Mouse (Mus musculus): Measurements from ENCODE around the gene Snap23. TPM values are rescaled to one million over a fixed set of nuclear protein-coding genes. Genes with fewer than 3 reads are reported as not detected.
A peak's percentile ranks its signal among the peaks of the same experiment; 100 is the strongest.

Snap23 gene
- polyA plus RNA-seq, 1 experiment, result 11.1 TPM

DNA sequence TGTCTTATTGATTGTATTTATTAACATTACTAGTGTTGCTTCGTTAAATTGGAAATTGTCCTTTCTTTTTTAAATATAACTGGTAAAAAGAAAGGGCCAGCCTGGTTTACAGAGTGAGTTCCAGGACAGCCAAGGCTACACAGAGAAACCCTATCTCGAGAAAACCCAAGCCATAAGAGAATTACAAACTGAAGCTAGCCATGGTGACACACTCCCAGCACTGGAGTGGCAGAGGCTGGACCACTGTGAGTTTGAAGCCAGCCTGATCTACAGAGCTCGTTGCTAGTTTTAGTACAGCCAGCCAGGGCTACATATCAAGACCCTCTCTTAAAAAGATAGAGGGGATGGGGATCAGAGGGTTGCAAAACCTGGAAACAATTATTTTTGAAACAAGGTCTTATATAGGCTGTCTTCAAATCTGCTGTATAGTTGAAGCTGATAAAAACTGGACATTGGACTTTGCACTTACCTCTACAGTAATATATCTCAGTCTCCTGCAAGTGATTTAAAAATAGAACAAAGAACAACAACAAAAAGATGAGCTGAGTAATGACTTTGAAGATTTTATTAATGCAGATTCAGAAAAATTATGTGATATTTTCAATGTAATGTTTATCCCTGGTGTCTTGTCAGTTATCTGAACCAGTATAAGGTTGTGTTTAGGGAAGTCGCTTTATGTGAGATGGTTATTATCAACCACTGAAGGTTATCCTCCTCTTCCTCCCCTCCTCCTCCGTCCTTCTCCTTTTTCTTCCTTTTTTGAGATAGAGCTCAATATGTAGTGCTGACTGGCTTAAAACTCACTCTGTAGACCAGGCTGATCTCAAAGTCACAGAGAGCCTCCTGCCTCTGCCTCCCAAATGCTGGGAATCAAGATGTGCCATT, 49.0 kb downstream of the Snap23 start:
- no peak overlapping the region for H3K4me3 ChIP-seq (replicated peaks; ENCODE audit: extremely low read depth, low read depth, low read length)
- WGBS, result 88% methylated on average over 5 of the region's 5 CpGs
- no peak for TF ChIP-seq POLR2A (IDR thresholded peaks at IDR 0.05; ENCODE audit: borderline replicate concordance, extremely low read depth, low read depth, low read length)
- no peak for TF ChIP-seq CTCF (IDR thresholded peaks at IDR 0.05; ENCODE audit: insufficient read depth, low read length)
- H3K4me1 ChIP-seq (ENCODE audit: control insufficient read depth, insufficient read depth, low read length), result no peaks in the 10 kb centered on the region
- DNase-seq, result no peak

DNA sequence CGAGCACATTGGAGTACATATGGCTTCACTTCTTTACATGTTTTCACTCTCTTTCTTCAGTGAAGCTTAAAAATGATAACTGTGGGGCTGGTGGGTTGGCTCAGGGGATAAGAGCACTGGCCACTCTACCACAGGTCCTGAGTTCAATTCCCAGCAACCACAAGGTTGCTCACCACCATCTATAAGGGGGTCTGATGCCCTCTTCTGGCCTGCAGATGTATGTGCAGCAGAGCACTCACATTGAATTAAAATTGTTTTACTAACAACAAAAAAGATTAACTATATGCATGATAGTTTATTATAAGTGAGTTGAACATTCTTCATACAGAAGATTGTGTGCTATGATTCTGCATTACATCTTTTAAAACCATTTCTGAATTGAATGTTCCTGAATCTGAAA, 52.1 kb downstream of the Snap23 start:
- H3K4me1 ChIP-seq (ENCODE audit: control insufficient read depth, insufficient read depth, low read length), result no peaks in the 10 kb centered on the region
- TF ChIP-seq POLR2A (IDR thresholded peaks at IDR 0.05; ENCODE audit: borderline replicate concordance, extremely low read depth, low read depth, low read length), result no peak
- no peak for TF ChIP-seq CTCF (IDR thresholded peaks at IDR 0.05; ENCODE audit: insufficient read depth, low read length)
- H3K4me3 ChIP-seq (replicated peaks; ENCODE audit: extremely low read depth, low read depth, low read length), result no peak overlapping the region
- DNase-seq, result no peak
- 96% methylated on average over 1 of the region's 1 CpGs for WGBS

DNA sequence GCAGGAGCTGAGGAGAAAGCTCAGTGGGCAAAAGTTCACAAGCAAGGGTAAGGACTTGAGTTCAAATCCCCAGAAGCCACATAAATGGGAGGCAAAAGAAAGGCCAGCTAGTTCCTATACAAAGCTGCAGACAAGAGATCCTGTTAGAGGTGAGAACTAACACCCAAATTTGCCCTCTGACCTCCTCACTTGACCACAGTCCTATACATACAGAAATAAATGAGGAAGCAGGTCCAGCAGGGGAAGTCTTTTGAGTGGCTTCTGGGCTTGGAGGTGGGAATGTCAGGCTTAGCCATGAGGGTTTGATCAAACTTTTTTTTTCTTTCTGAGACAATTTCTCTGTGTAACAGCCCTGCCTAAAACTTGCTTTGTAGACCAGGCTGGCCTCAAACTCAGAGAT, 55.4 kb downstream of the Snap23 start:
- no peaks in the 10 kb centered on the region for H3K4me1 ChIP-seq (ENCODE audit: control insufficient read depth, insufficient read depth, low read length)
- no peak for DNase-seq
- no peak overlapping the region for H3K4me3 ChIP-seq (replicated peaks; ENCODE audit: extremely low read depth, low read depth, low read length)
- no peak for TF ChIP-seq CTCF (IDR thresholded peaks at IDR 0.05; ENCODE audit: insufficient read depth, low read length)
- no peak for TF ChIP-seq POLR2A (IDR thresholded peaks at IDR 0.05; ENCODE audit: borderline replicate concordance, extremely low read depth, low read depth, low read length)

GRCm38 (mm10) chr2:120628076-120628865, 60.8 kb downstream of the Snap23 start:
- no peak for DNase-seq
- 21% methylated on average over 10 of the region's 10 CpGs for WGBS
- peak overlapping the region; percentile 13 for H3K4me3 ChIP-seq (replicated peaks; ENCODE audit: extremely low read depth, low read depth, low read length)
- TF ChIP-seq CTCF (IDR thresholded peaks at IDR 0.05; ENCODE audit: insufficient read depth, low read length), result no peak
- TF ChIP-seq POLR2A (IDR thresholded peaks at IDR 0.05; ENCODE audit: borderline replicate concordance, extremely low read depth, low read depth, low read length), result no peak
- peaks cover 6% of the 10 kb centered on the region for H3K4me1 ChIP-seq (ENCODE audit: control insufficient read depth, insufficient read depth, low read length)

- peak within 1 kb of the TSS; percentile 78 for H3K4me3 ChIP-seq (replicated peaks; ENCODE audit: extremely low read depth, low read depth, low read length)
- 2% methylated on average over 36 of the region's 36 CpGs for WGBS
- DNase-seq, result peak; percentile 95
- H3K4me1 ChIP-seq (ENCODE audit: control insufficient read depth, insufficient read depth, low read length), result peaks cover 6% of the 10 kb centered on the region
- TF ChIP-seq POLR2A (IDR thresholded peaks at IDR 0.05; ENCODE audit: borderline replicate concordance, extremely low read depth, low read depth, low read length) (peak; percentile 59; the same call in 1 of the 2 replicates), CTCF (IDR thresholded peaks at IDR 0.05; ENCODE audit: insufficient read depth, low read length) (no peak)
Measured at GRCm38 (mm10) chr2:120628886-120629735, 61.6 kb downstream of the Snap23 start, which contains the start of gene Stard9. Stard9 (plus strand) TSS chr2:120629121.

GRCm38 (mm10) chr2:120630246-120630645, 62.8 kb downstream of the Snap23 start:
- peak overlapping the region; percentile 51 for H3K4me3 ChIP-seq (replicated peaks; ENCODE audit: extremely low read depth, low read depth, low read length)
- DNase-seq, result no peak
- TF ChIP-seq CTCF (IDR thresholded peaks at IDR 0.05; ENCODE audit: insufficient read depth, low read length) (no peak), POLR2A (IDR thresholded peaks at IDR 0.05; ENCODE audit: borderline replicate concordance, extremely low read depth, low read depth, low read length) (no peak)
- 54% methylated on average over 2 of the region's 2 CpGs for WGBS
- H3K4me1 ChIP-seq (ENCODE audit: control insufficient read depth, insufficient read depth, low read length), result peaks cover 6% of the 10 kb centered on the region

DNA sequence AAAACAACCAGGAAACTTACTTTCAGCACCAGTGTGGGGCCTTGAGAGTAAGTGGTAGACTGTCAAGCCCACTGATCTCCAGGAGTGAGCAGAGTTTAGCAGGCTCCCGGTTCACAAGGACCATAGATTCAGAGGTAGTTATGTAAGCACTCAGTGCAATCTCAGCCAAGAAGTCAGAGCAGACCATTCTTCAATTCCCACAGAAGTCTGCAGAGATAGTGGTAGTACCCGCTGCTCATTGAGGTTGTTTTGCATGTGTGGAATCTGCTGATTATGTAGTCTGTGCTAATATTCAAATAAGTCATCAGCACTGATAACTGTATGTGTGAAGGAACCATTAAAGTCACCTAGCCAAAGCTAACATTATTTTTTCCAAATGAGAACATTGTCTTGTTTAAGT, 63.2 kb downstream of the Snap23 start:
- no peak for DNase-seq
- TF ChIP-seq POLR2A (IDR thresholded peaks at IDR 0.05; ENCODE audit: borderline replicate concordance, extremely low read depth, low read depth, low read length) (no peak), CTCF (IDR thresholded peaks at IDR 0.05; ENCODE audit: insufficient read depth, low read length) (no peak)
- 23% methylated on average over 2 of the region's 2 CpGs for WGBS
- Histone ChIP-seq H3K4me1 (ENCODE audit: control insufficient read depth, insufficient read depth, low read length) (peaks cover 6% of the 10 kb centered on the region), H3K4me3 (replicated peaks; ENCODE audit: extremely low read depth, low read depth, low read length) (peak overlapping the region; percentile 51)

- DNase-seq, result no peak
- TF ChIP-seq POLR2A (IDR thresholded peaks at IDR 0.05; ENCODE audit: borderline replicate concordance, extremely low read depth, low read depth, low read length) (no peak), CTCF (IDR thresholded peaks at IDR 0.05; ENCODE audit: insufficient read depth, low read length) (no peak)
- 49% methylated on average over 2 of the region's 2 CpGs for WGBS
- H3K4me3 ChIP-seq (replicated peaks; ENCODE audit: extremely low read depth, low read depth, low read length), result no peak overlapping the region
- peaks cover 6% of the 10 kb centered on the region for H3K4me1 ChIP-seq (ENCODE audit: control insufficient read depth, insufficient read depth, low read length)
Measured at GRCm38 (mm10) chr2:120631521-120631920, 64.0 kb downstream of the Snap23 start.

DNA sequence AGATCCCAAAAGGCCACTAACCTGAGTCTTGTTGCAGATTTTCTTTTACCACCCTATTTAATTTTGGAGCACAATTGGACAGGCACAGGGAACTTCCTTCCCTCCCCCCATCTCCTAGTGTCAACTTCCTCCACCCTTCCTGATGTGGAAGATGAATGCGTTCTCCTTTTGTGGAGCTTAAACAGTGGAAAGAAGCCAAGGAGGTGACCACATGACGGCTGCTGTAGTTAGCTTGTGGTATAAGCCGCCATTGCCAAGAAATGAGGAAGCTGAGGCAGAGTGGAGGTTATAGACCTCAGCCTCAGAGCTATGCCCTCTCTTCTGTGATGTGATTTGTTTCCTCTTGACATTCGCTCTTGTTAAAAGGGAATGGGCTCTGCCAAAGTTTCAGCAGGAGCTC, 64.5 kb downstream of the Snap23 start:
- peaks cover 6% of the 10 kb centered on the region for H3K4me1 ChIP-seq (ENCODE audit: control insufficient read depth, insufficient read depth, low read length)
- no peak for DNase-seq
- TF ChIP-seq POLR2A (IDR thresholded peaks at IDR 0.05; ENCODE audit: borderline replicate concordance, extremely low read depth, low read depth, low read length), result no peak
- no peak overlapping the region for H3K4me3 ChIP-seq (replicated peaks; ENCODE audit: extremely low read depth, low read depth, low read length)
- 18% methylated on average over 4 of the region's 4 CpGs for WGBS
